Mouse (Mus musculus) heart, adult 2 months (tissue): ENCODE measurements around the gene Spata31d1d.

Source experiments
- CTCF ChIP-seq: fragments of 200-600 bp; IDR thresholded peaks from 2 replicates; pipeline ENCODE4 v1.8.1; 2022; ENCODE audit warnings: antibody characterized with exemption, mild to moderate bottlenecking, moderate library complexity
- POLR2A ChIP-seq: fragments of 200-500 bp; IDR thresholded peaks from 2 replicates; pipeline ENCODE4 v1.6.1; 2011; ENCODE audit warnings: mild to moderate bottlenecking, low read depth, low read length, control low read depth; ENCODE audit not compliant: insufficient read depth

- TF ChIP-seq POLR2A (no peak), CTCF (no peak)
These were observed 13.9 kb upstream of the Spata31d1d start for GRCm38 (mm10) chr13:59745462-59745861.
